In the genomic region with DNA sequence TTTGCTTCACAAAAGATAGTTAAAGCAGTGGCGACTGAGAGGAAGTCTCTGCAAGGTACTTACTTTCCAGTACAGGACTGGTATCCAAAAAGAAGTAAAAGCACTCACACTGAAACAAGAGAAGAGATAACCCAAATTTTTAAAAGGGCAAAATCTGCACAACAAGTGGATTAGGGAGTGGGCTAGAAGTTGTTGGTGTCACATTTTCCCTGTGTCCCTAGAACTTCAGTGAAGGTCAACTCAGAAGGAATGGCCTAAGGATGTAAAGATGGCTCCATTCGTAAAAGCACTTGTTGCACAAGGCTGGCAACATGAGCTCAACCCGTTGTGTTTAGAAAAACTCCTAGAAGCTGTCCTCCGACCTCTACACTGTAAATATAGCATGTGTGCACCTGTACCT, we compare ENCODE assay signal across 33 mouse cellular contexts.
"Had no signal": no experiment of that assay in that cellular context is flagged by ENCODE, and none has a peak within 500 bp of the region (broad histone marks: within the 10 kb centered on the region; RNA-seq: fewer than 3 reads in every experiment).

No protein-coding gene starts in this region.

- ATAC-seq: liver, embryonic 12.5 days; liver, postnatal 0 days; lung, postnatal 0 days; midbrain, embryonic 13.5 days; midbrain, embryonic 15.5 days; midbrain, embryonic 16.5 days had no signal

- H3K4me3 ChIP-seq: limb, embryonic 10.5 days; limb, embryonic 12.5 days; limb, embryonic 13.5 days; limb, embryonic 15.5 days; liver, embryonic 12.5 days; liver, embryonic 13.5 days; liver, embryonic 15.5 days; lung, embryonic 15.5 days; megakaryocyte, embryonic 14.5 days; midbrain, embryonic 10.5 days; midbrain, embryonic 12.5 days; midbrain, embryonic 13.5 days; midbrain, embryonic 15.5 days; myocyte; neural tube, embryonic 12.5 days; neural tube, embryonic 13.5 days had no signal

- H3K9me3 ChIP-seq: limb, embryonic 10.5 days; limb, embryonic 13.5 days; limb, embryonic 15.5 days; liver, embryonic 12.5 days; liver, embryonic 13.5 days; liver, embryonic 15.5 days; lung, embryonic 15.5 days; midbrain, embryonic 10.5 days; midbrain, embryonic 12.5 days; midbrain, embryonic 13.5 days; midbrain, embryonic 15.5 days; neural tube, embryonic 12.5 days; neural tube, embryonic 13.5 days had no signal

- H3K9ac ChIP-seq: limb, embryonic 12.5 days; limb, embryonic 13.5 days; limb, embryonic 15.5 days; liver, embryonic 12.5 days; liver, embryonic 13.5 days; liver, embryonic 14.5 days; liver, embryonic 15.5 days; liver, postnatal 0 days; lung, embryonic 14.5 days; lung, embryonic 15.5 days; midbrain, embryonic 12.5 days; midbrain, embryonic 13.5 days; midbrain, embryonic 15.5 days; neural tube, embryonic 12.5 days; neural tube, embryonic 13.5 days had no signal

- H3K27ac ChIP-seq: limb, embryonic 10.5 days; limb, embryonic 12.5 days; limb, embryonic 13.5 days; limb, embryonic 15.5 days; liver, embryonic 12.5 days; liver, embryonic 13.5 days; liver, embryonic 14.5 days; liver, embryonic 15.5 days; lung, embryonic 15.5 days; macrophage; midbrain, embryonic 10.5 days; midbrain, embryonic 12.5 days; midbrain, embryonic 13.5 days; midbrain, embryonic 15.5 days; neural tube, embryonic 12.5 days; neural tube, embryonic 13.5 days had no signal

- H3K27me3 ChIP-seq: limb, embryonic 12.5 days; limb, embryonic 15.5 days; liver, embryonic 12.5 days; liver, embryonic 13.5 days; liver, embryonic 15.5 days; lung, embryonic 15.5 days; megakaryocyte, embryonic 14.5 days; midbrain, embryonic 12.5 days; midbrain, embryonic 13.5 days; midbrain, embryonic 15.5 days; neural tube, embryonic 12.5 days; neural tube, embryonic 13.5 days had no signal

- H3K4me1 ChIP-seq: limb, embryonic 10.5 days; limb, embryonic 12.5 days; limb, embryonic 13.5 days; limb, embryonic 15.5 days; liver, embryonic 12.5 days; liver, embryonic 13.5 days; liver, embryonic 15.5 days; lung, embryonic 15.5 days; megakaryocyte, embryonic 14.5 days; midbrain, embryonic 10.5 days; midbrain, embryonic 12.5 days; midbrain, embryonic 13.5 days; midbrain, embryonic 15.5 days; neural tube, embryonic 12.5 days; neural tube, embryonic 13.5 days had no signal

- DNase-seq: left cerebral cortex, postnatal 4 days; liver; liver, embryonic 13.5 days; liver, postnatal 0 days; lung, adult 18-20 months; lung, adult 2 months; lung, embryonic 14.5 days; lung, postnatal 10 days; lung, postnatal 14 days; lung, postnatal 36 days; lung, postnatal 4 days; midbrain, embryonic 14.5 days had no signal

- H3K36me3 ChIP-seq: limb, embryonic 12.5 days; limb, embryonic 13.5 days; limb, embryonic 15.5 days; liver, embryonic 13.5 days; liver, embryonic 15.5 days; lung, embryonic 15.5 days; midbrain, embryonic 12.5 days; midbrain, embryonic 13.5 days; midbrain, embryonic 15.5 days; neural tube, embryonic 12.5 days; neural tube, embryonic 13.5 days had no signal

- H3K4me2 ChIP-seq: limb, embryonic 12.5 days; limb, embryonic 13.5 days; limb, embryonic 15.5 days; liver, embryonic 11.5 days; liver, embryonic 12.5 days; liver, embryonic 13.5 days; liver, embryonic 15.5 days; lung, embryonic 14.5 days; lung, embryonic 15.5 days; midbrain, embryonic 11.5 days; midbrain, embryonic 12.5 days; midbrain, embryonic 13.5 days; midbrain, embryonic 15.5 days; neural tube, embryonic 12.5 days; neural tube, embryonic 13.5 days had no signal
